Mouse (Mus musculus): ENCODE results near the gene Kbtbd12.

GRCm38 (mm10) chr6:88592367-88592766, 45.4 kb downstream of the Kbtbd12 start:
- no peak for TF ChIP-seq MAFK (IDR thresholded peaks at IDR 0.05; ENCODE audit: insufficient read depth, low read depth, low read length)
- no peak for TF ChIP-seq ZNF384 (IDR thresholded peaks at IDR 0.05; ENCODE audit: low read depth, low read length)
- TF ChIP-seq ZC3H11A (IDR thresholded peaks at IDR 0.05; ENCODE audit: borderline replicate concordance, low read depth, low read length), result no peak
- TF ChIP-seq HCFC1 (IDR thresholded peaks at IDR 0.05; ENCODE audit: borderline replicate concordance, insufficient read depth, low read length), result no peak
